ENCODE assay signal across 8 mouse cellular contexts in genomic region chr8:109706076-109706873, GRCm38 (mm10). TPM values are rescaled to one million over a fixed set of nuclear protein-coding genes. Genes with fewer than 3 reads are reported as not detected.
DNase-seq lines count a peak whose midpoint lies in the region; ATAC-seq and TF ChIP-seq lines count a peak whose summit lies in the region.

No protein-coding gene starts in this region.

- no peak for TF ChIP-seq CTCF in cortical plate, adult 2 months (IDR thresholded peaks at IDR 0.05; ENCODE audit: extremely low read depth, insufficient read depth, low read length)
- no peak for TF ChIP-seq CTCF in liver, postnatal 0 days (IDR thresholded peaks at IDR 0.05; ENCODE audit: low read depth)

- peaks cover 31% of the 10 kb centered on the region for H3K36me3 ChIP-seq in hindbrain, embryonic 12.5 days
- peaks cover 21% of the 10 kb centered on the region for H3K36me3 ChIP-seq in liver, postnatal 0 days (replicated peaks; ENCODE audit: insufficient read depth, low read length)

- H3K4me3 ChIP-seq in cortical plate, adult 2 months (ENCODE audit: insufficient read depth, low read length) = peak overlapping the region; percentile 51
- peak overlapping the region; percentile 97 for H3K4me3 ChIP-seq in hindbrain, embryonic 12.5 days
- peak overlapping the region; percentile 87 for H3K4me3 ChIP-seq in liver, postnatal 0 days (ENCODE audit: low read depth, low read length)

- 2% methylated on average over 25 of the region's 30 CpGs for WGBS in hindbrain, embryonic 12.5 days
- WGBS in liver, postnatal 0 days (ENCODE audit: insufficient replicate concordance) = 4% methylated on average over 26 of the region's 30 CpGs

- H3K4me1 ChIP-seq in cortical plate, adult 2 months (ENCODE audit: control insufficient read depth, insufficient read depth, low read length) = 0 out of 2 replicates have a peak, but pooled peaks cover 1% of the 10 kb centered on the region
- peaks cover 33% of the 10 kb centered on the region for H3K4me1 ChIP-seq in hindbrain, embryonic 12.5 days
- peaks cover 21% of the 10 kb centered on the region for H3K4me1 ChIP-seq in liver, postnatal 0 days (ENCODE audit: insufficient read depth)

- no peak overlapping the region for H3K27ac ChIP-seq in cortical plate, adult 2 months (ENCODE audit: insufficient read depth, low read length)
- peak overlapping the region; percentile 97 for H3K27ac ChIP-seq in hindbrain, embryonic 12.5 days
- H3K27ac ChIP-seq in liver, postnatal 0 days (ENCODE audit: low read depth) = peak overlapping the region; percentile 89

- peak overlapping the region; percentile 100 for H3K9ac ChIP-seq in hindbrain, embryonic 12.5 days
- peak overlapping the region; percentile 94 for H3K9ac ChIP-seq in liver, postnatal 0 days (replicated peaks)

- DNase-seq in embryo, embryonic 11 days = peak; percentile 43
- DNase-seq in embryo, embryonic 9.5 days (ENCODE audit: extremely low spot score) = no peak
- peak; percentile 35 for DNase-seq in CD4-positive helper T cell, adult 2 months (ENCODE audit: low read depth, low spot score)
- DNase-seq in liver, postnatal 0 days = no peak
- peak; percentile 55 to 56 for DNase-seq in spleen, postnatal 10 days (ENCODE audit: low spot score in 2 of 2)

- no peak for TF ChIP-seq POLR2A in cortical plate, adult 2 months (IDR thresholded peaks at IDR 0.05; ENCODE audit: extremely low read depth, insufficient read depth, low read length)

- peak overlapping the region; percentile 86 for H3K4me2 ChIP-seq in hindbrain, embryonic 12.5 days (replicated peaks)
- peak overlapping the region; percentile 80 for H3K4me2 ChIP-seq in liver, postnatal 0 days (ENCODE audit: low read depth, low read length)

- peaks cover 5% of the 10 kb centered on the region for H3K27me3 ChIP-seq in hindbrain, embryonic 12.5 days
- no peaks in the 10 kb centered on the region for H3K27me3 ChIP-seq in liver, postnatal 0 days (ENCODE audit: insufficient read depth, low read length)

- ATAC-seq in hindbrain, embryonic 12.5 days (ENCODE audit: low FRiP score) = peak; percentile 53
- ATAC-seq in liver, postnatal 0 days = peak; percentile 8
- no peak for ATAC-seq in monocyte, adult 5-6 weeks (replicated peaks; ENCODE audit: insufficient number of reproducible peaks, low FRiP score, low TSS enrichment, poor library complexity, severe bottlenecking)

- TF ChIP-seq EP300 in liver, postnatal 0 days (IDR thresholded peaks at IDR 0.05; ENCODE audit: low read depth) = no peak

- no peaks in the 10 kb centered on the region for H3K9me3 ChIP-seq in hindbrain, embryonic 12.5 days (replicated peaks)
- H3K9me3 ChIP-seq in liver, postnatal 0 days (ENCODE audit: low read length) = no peaks in the 10 kb centered on the region

RNA-seq across cellular contexts. Expression of gene Zfp821, which starts 0.9 kb away (rescaled TPM):
- 47.6 and 56.1 TPM in 2 replicates for polyA plus RNA-seq in cortical plate, adult 2 months (2012; rRNA removed)
- 77.0 and 80.2 TPM in 2 replicates for polyA plus RNA-seq in hindbrain, embryonic 12.5 days (2016; fragmentation: Nextera tagmentation; extraction: Ambion mirVana)
- polyA plus RNA-seq in liver, postnatal 0 days (2015; fragmentation: Nextera tagmentation; extraction: Ambion mirVana) = 3.1 and 3.7 TPM in 2 replicates
- 12.7 to 16.6 TPM (median 16.3 TPM) in 3 replicates for total RNA-seq in monocyte, adult 5-6 weeks (2017)

RNA-seq across cellular contexts. Expression of gene Ist1, which starts 13.2 kb away (rescaled TPM):
- 88.1 and 88.9 TPM in 2 replicates for polyA plus RNA-seq in cortical plate, adult 2 months (2012; rRNA removed)
- 185 and 186 TPM in 2 replicates for polyA plus RNA-seq in hindbrain, embryonic 12.5 days (2016; fragmentation: Nextera tagmentation; extraction: Ambion mirVana)
- polyA plus RNA-seq in liver, postnatal 0 days (2015; fragmentation: Nextera tagmentation; extraction: Ambion mirVana) = 36.1 and 38.3 TPM in 2 replicates
- total RNA-seq in monocyte, adult 5-6 weeks (2017) = 139 to 149 TPM (median 144 TPM) in 3 replicates

RNA-seq across cellular contexts. Expression of gene Atxn1l, which starts 31.3 kb away (rescaled TPM):
- 14.2 and 14.4 TPM in 2 replicates for polyA plus RNA-seq in cortical plate, adult 2 months (2012; rRNA removed)
- polyA plus RNA-seq in hindbrain, embryonic 12.5 days (2016; fragmentation: Nextera tagmentation; extraction: Ambion mirVana) = 8.1 and 8.4 TPM in 2 replicates
- 1.7 and 1.8 TPM in 2 replicates for polyA plus RNA-seq in liver, postnatal 0 days (2015; fragmentation: Nextera tagmentation; extraction: Ambion mirVana)
- total RNA-seq in monocyte, adult 5-6 weeks (2017) = 19.1 to 27.7 TPM (median 20.6 TPM) in 3 replicates

Comparison
In these comparisons a context has a peak if more than half of its experiments do, and no peak if none do; other contexts are left out.
1. DNase-seq: peak in embryo, embryonic 11 days (single experiment), CD4-positive helper T cell, adult 2 months (single experiment) and spleen, postnatal 10 days (2 of 2); none in embryo, embryonic 9.5 days (single experiment) and liver, postnatal 0 days (single experiment).
2. RNA of gene Zfp821, which starts 0.9 kb away (polyA plus RNA-seq): 77.0 to 80.2 TPM in hindbrain, embryonic 12.5 days and 47.6 to 56.1 TPM in cortical plate, adult 2 months; 3.1 to 3.7 TPM in liver, postnatal 0 days; every median in the first group is over 10 times any median in the second.
3. Peak in every context shown above with its lines, with median percentiles within 50 percentile points of each other: H3K4me3 ChIP-seq.